Mouse (Mus musculus): ENCODE results near the gene Asap2. TPM values are rescaled to one million over a fixed set of nuclear protein-coding genes. Genes with fewer than 3 reads are reported as not detected.

Asap2 gene
- total and polyA plus RNA-seq, 3 experiments = 0.46 to 1.9 TPM; not detected in 1

DNA sequence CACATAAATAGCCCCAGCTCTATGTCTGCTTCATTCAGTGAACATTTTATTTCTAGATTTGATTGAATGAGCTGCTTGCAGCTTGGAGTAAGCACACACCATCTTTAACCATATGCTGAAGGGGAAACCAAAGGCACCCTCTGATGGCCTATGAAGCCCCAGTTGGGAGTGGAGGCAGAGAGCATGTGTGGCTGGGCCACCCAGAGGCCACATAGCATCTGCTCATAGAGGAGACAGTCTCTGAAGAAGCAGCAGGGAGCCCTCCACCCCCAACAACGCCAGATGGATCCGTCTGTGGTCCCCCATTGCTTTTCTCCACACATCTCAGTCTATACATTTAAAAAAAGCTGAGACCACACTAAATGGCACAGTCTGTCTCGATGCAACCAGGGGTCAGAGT is 251.7 kb downstream of the Asap2 start:
- Histone ChIP-seq H3K27me3 (ENCODE audit: control insufficient read depth in 1 of 2, insufficient read depth in 2 of 2, low read length in 2 of 2) (no peaks in the 10 kb centered on the region), H3K4me3 (ENCODE audit: control insufficient read depth in 1 of 2, insufficient read depth in 1 of 2, low read depth in 2 of 2, low read length in 2 of 2) (no peak overlapping the region), H3K79me2 (ENCODE audit: control insufficient read depth, insufficient read depth, low read length, poor library complexity) (no peaks in the 10 kb centered on the region), H3K4me1 (ENCODE audit: control insufficient read depth in 1 of 2, insufficient read depth in 2 of 2, low read length in 2 of 2) (no peaks in the 10 kb centered on the region), H3K27ac (ENCODE audit: control insufficient read depth, low read depth, low read length) (no peak overlapping the region), H3K9me3 (replicated peaks; ENCODE audit: insufficient read depth, low read length) (no peaks in the 10 kb centered on the region), H3K9ac (ENCODE audit: control insufficient read depth, low read depth, low read length, poor library complexity, severe bottlenecking) (no peak overlapping the region), H3K36me3 (ENCODE audit: control insufficient read depth in 1 of 2, insufficient read depth in 2 of 2, low read length in 2 of 2) (no peaks in the 10 kb centered on the region)
- DNase-seq (ENCODE audit: low read depth, low spot score) = no peak
- TF ChIP-seq CTCF (IDR thresholded peaks at IDR 0.05 in 2 of 3, conservative IDR thresholded peaks at IDR 0.05 in 1 of 3; ENCODE audit: control insufficient read depth in 1 of 3, insufficient read depth in 1 of 3, low read depth in 2 of 3, low read length in 3 of 3, poor library complexity in 1 of 3, severe bottlenecking in 1 of 3) = no peak
- TF ChIP-seq EP300 (IDR thresholded peaks at IDR 0.05; ENCODE audit: low read depth in 1 of 2, low read length in 2 of 2) = no peak
- TF ChIP-seq TAL1 (IDR thresholded peaks at IDR 0.05; ENCODE audit: low read length) = no peak
- no peak for TF ChIP-seq ELF1 (IDR thresholded peaks at IDR 0.05; ENCODE audit: low read depth, low read length)
- TF ChIP-seq NELFE (IDR thresholded peaks at IDR 0.05; ENCODE audit: low read depth, low read length) = no peak
- no peak for TF ChIP-seq GATA1 (IDR thresholded peaks at IDR 0.05; ENCODE audit: low read depth, low read length)
- TF ChIP-seq POLR2A (IDR thresholded peaks at IDR 0.05; ENCODE audit: control insufficient read depth in 1 of 2, insufficient read depth in 1 of 2, low read depth in 1 of 2, low read length in 2 of 2, poor library complexity in 1 of 2) = no peak
- TF ChIP-seq ZKSCAN1 (IDR thresholded peaks at IDR 0.05; ENCODE audit: low read depth, low read length) = no peak
- TF ChIP-seq TBP (IDR thresholded peaks at IDR 0.05; ENCODE audit: low read depth, low read length) = no peak
- TF ChIP-seq RAD21 (IDR thresholded peaks at IDR 0.05; ENCODE audit: low read depth, low read length) = no peak
- no peak for TF ChIP-seq HCFC1 (IDR thresholded peaks at IDR 0.05; ENCODE audit: low read depth, low read length)
- no peak for TF ChIP-seq USF2 (IDR thresholded peaks at IDR 0.05; ENCODE audit: borderline replicate concordance in 1 of 2, insufficient read depth in 1 of 2, low read depth in 1 of 2, low read length in 2 of 2)
- TF ChIP-seq POLR2AphosphoS2 (IDR thresholded peaks at IDR 0.05; ENCODE audit: low read length) = no peak
- no peak for TF ChIP-seq ZMIZ1 (IDR thresholded peaks at IDR 0.05; ENCODE audit: low read depth, low read length)
- no peak for TF ChIP-seq POLR2AphosphoS5 (IDR thresholded peaks at IDR 0.05; ENCODE audit: borderline replicate concordance, low read depth, low read length)

DNA sequence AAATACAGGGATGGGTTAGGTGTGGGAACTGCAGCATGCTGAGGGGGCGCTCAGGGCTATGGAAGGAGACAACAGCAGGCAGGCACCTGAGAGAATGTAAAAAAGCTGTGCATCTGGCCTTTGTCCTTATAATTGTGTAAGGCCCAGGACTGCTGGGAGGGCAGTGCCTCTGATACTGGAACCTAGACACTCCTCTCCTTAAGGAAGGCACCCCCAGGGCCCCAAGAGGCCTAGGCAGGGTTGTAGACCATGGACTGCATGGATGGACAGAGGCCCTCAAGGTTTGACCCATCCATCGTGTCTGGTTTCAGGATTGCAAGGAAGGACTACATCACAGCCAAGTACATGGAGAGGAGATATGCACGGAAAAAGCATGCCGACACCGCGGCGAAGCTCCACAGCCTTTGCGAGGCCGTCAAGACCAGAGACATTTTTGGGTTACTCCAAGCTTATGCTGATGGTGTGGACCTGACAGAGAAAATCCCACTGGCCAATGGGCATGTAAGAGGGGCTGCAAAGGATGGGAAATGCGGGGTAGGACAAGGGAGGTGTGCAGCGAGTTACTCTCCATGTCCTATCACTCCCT is 254.2 kb downstream of the Asap2 start:
- Histone ChIP-seq H3K9me3 (replicated peaks; ENCODE audit: insufficient read depth, low read length) (no peaks in the 10 kb centered on the region), H3K79me2 (ENCODE audit: control insufficient read depth, insufficient read depth, low read length, poor library complexity) (no peaks in the 10 kb centered on the region), H3K4me1 (ENCODE audit: control insufficient read depth in 1 of 2, insufficient read depth in 2 of 2, low read length in 2 of 2) (no peaks in the 10 kb centered on the region), H3K9ac (ENCODE audit: control insufficient read depth, low read depth, low read length, poor library complexity, severe bottlenecking) (no peak overlapping the region), H3K27me3 (ENCODE audit: control insufficient read depth in 1 of 2, insufficient read depth in 2 of 2, low read length in 2 of 2) (no peaks in the 10 kb centered on the region), H3K36me3 (ENCODE audit: control insufficient read depth in 1 of 2, insufficient read depth in 2 of 2, low read length in 2 of 2) (no peaks in the 10 kb centered on the region), H3K4me3 (ENCODE audit: control insufficient read depth in 1 of 2, insufficient read depth in 1 of 2, low read depth in 2 of 2, low read length in 2 of 2) (no peak overlapping the region), H3K27ac (ENCODE audit: control insufficient read depth, low read depth, low read length) (no peak overlapping the region)
- DNase-seq (ENCODE audit: low read depth, low spot score) = no peak
- TF ChIP-seq MYC (IDR thresholded peaks at IDR 0.05; ENCODE audit: low read depth, low read length) (no peak), MXI1 (IDR thresholded peaks at IDR 0.05; ENCODE audit: low read depth, low read length) (no peak), MAX (IDR thresholded peaks at IDR 0.05; ENCODE audit: low read length) (no peak), GABPA (IDR thresholded peaks at IDR 0.05; ENCODE audit: low read depth, low read length) (no peak), ZMIZ1 (IDR thresholded peaks at IDR 0.05; ENCODE audit: low read depth, low read length) (no peak), CHD2 (IDR thresholded peaks at IDR 0.05; ENCODE audit: low read length) (no peak), CHD1 (IDR thresholded peaks at IDR 0.05; ENCODE audit: low read depth, low read length) (no peak), ELF1 (IDR thresholded peaks at IDR 0.05; ENCODE audit: low read depth, low read length) (no peak), MYB (IDR thresholded peaks at IDR 0.05; ENCODE audit: low read depth, low read length) (no peak), SIN3A (IDR thresholded peaks at IDR 0.05; ENCODE audit: low read length) (no peak), MAZ (IDR thresholded peaks at IDR 0.05; ENCODE audit: low read depth, low read length) (no peak), POLR2AphosphoS5 (IDR thresholded peaks at IDR 0.05; ENCODE audit: borderline replicate concordance, low read depth, low read length) (no peak), NELFE (IDR thresholded peaks at IDR 0.05; ENCODE audit: low read depth, low read length) (no peak), POLR2AphosphoS2 (IDR thresholded peaks at IDR 0.05; ENCODE audit: low read length) (no peak), GATA1 (IDR thresholded peaks at IDR 0.05; ENCODE audit: low read depth, low read length) (no peak), SMC3 (IDR thresholded peaks at IDR 0.05; ENCODE audit: low read depth, low read length) (no peak), MAFK (IDR thresholded peaks at IDR 0.05; ENCODE audit: borderline replicate concordance, low read depth, low read length) (no peak), USF2 (IDR thresholded peaks at IDR 0.05; ENCODE audit: borderline replicate concordance in 1 of 2, insufficient read depth in 1 of 2, low read depth in 1 of 2, low read length in 2 of 2) (no peak)

Data from MEL (cell line).